Mouse (Mus musculus) liver, embryonic 16.5 days (tissue): ENCODE measurements around the gene Cda. TPM values are rescaled to one million over a fixed set of nuclear protein-coding genes. Genes with fewer than 3 reads are reported as not detected.
A peak's percentile ranks its signal among the peaks of the same experiment; 100 is the strongest.

Source experiments
- ATAC-seq: fragments of 200-750 bp; cut with Nextera tagmentation; 2 replicates; pipeline ENCODE4 v1.8.0; 2017; ENCODE audit warnings: low read depth, mild to moderate bottlenecking, moderate number of reproducible peaks, moderate library complexity
- H3K27ac ChIP-seq: fragments of 300-500 bp; sonication (generic); 2 replicates; pipeline ENCODE4 v1.5.1; 2014; ENCODE audit warnings: mild to moderate bottlenecking, low read length
- H3K27me3 ChIP-seq: fragments of 300-500 bp; sonication (generic); 2 replicates; pipeline ENCODE4 v1.6.1; 2014; ENCODE audit warnings: low read depth, low read length, mixed read lengths; ENCODE audit not compliant: control insufficient read depth, insufficient read depth
- H3K36me3 ChIP-seq: fragments of 300-500 bp; sonication (generic); 2 replicates; pipeline ENCODE4 v1.6.1; 2014; ENCODE audit warnings: mild to moderate bottlenecking; ENCODE audit not compliant: control insufficient read depth, insufficient read depth
- H3K4me1 ChIP-seq: fragments of 300-500 bp; sonication (generic); 2 replicates; pipeline ENCODE4 v1.6.1; 2014; ENCODE audit warnings: low read depth, low read length, mixed read lengths; ENCODE audit not compliant: control insufficient read depth
- H3K4me2 ChIP-seq: fragments of 300-500 bp; sonication (generic); 2 replicates; pipeline ENCODE4 v1.6.1; 2014; ENCODE audit warnings: low read depth, low read length, mixed read lengths
- H3K4me3 ChIP-seq: fragments of 300-500 bp; sonication (generic); 2 replicates; pipeline ENCODE4 v1.5.1; 2014; ENCODE audit warnings: low read depth, mild to moderate bottlenecking, low read length
- H3K9ac ChIP-seq: fragments of 300-500 bp; sonication (generic); 2 replicates; pipeline ENCODE4 v1.6.1; 2014; ENCODE audit warnings: low read depth, low read length
- H3K9me3 ChIP-seq: fragments of 300-500 bp; sonication (generic); replicated peaks from 2 replicates; pipeline ENCODE4 v1.6.1; 2016; ENCODE audit warnings: low read length; ENCODE audit not compliant: control insufficient read depth
- WGBS: fragments of 180-500 bp; shearing (Covaris S2); extraction: QIAGEN DNeasy Blood & Tissue Kit; methylation state at CpG from one replicate; pipeline ENCODE4 v1.1.7; 2014; ENCODE audit not compliant: insufficient replicate concordance; 5-methylcytosine and 5-hydroxymethylcytosine counted together
- polyA plus RNA-seq: library from polyadenylated mRNA; unstranded; fragments of >200 nt; fragmentation: Nextera tagmentation; extraction: Ambion mirVana; gene quantifications from 2 replicates; pipeline ENCODE4 v1.2.1, GENCODE M21; 2015

Cda gene
- polyA plus RNA-seq, 1 experiment from 2014 or later: 5.7 TPM

GRCm38 (mm10) chr4:138313021-138313420 is 54.8 kb downstream of the Cda start:
- Histone ChIP-seq H3K4me3 (no peak overlapping the region), H3K4me2 (no peak overlapping the region), H3K27ac (no peak overlapping the region), H3K27me3 (no peaks in the 10 kb centered on the region), H3K36me3 (peaks cover 54% of the 10 kb centered on the region), H3K9me3 (no peaks in the 10 kb centered on the region), H3K9ac (no peak overlapping the region), H3K4me1 (no peaks in the 10 kb centered on the region)
- ATAC-seq: no peak
- WGBS: 82% methylated on average over 11 of the region's 11 CpGs

- no peaks in the 10 kb centered on the region; the same call in 1 of the 2 replicates for H3K4me1 ChIP-seq
- peaks cover 58% of the 10 kb centered on the region for H3K36me3 ChIP-seq
- no peaks in the 10 kb centered on the region for H3K27me3 ChIP-seq
- no peak overlapping the region for H3K4me2 ChIP-seq
- 88% methylated on average over 3 of the region's 3 CpGs for WGBS
- no peak for ATAC-seq
- H3K27ac ChIP-seq: no peak overlapping the region
- no peaks in the 10 kb centered on the region for H3K9me3 ChIP-seq
- H3K4me3 ChIP-seq: no peak overlapping the region
- H3K9ac ChIP-seq: no peak overlapping the region
Observed at GRCm38 (mm10) chr4:138312105-138312504, 55.7 kb downstream of the Cda start.

GRCm38 (mm10) chr4:138311595-138311994 is 56.2 kb downstream of the Cda start:
- H3K4me3 ChIP-seq: no peak overlapping the region
- H3K27ac ChIP-seq: no peak overlapping the region
- no peak overlapping the region for H3K9ac ChIP-seq
- no peaks in the 10 kb centered on the region; the same call in 1 of the 2 replicates for H3K4me1 ChIP-seq
- H3K9me3 ChIP-seq: no peaks in the 10 kb centered on the region
- no peak overlapping the region for H3K4me2 ChIP-seq
- 58% methylated on average over 8 of the region's 8 CpGs for WGBS
- no peaks in the 10 kb centered on the region for H3K27me3 ChIP-seq
- 0 out of 2 replicates have a peak, but pooled peaks have one; percentile 45 for ATAC-seq
- H3K36me3 ChIP-seq: peaks cover 57% of the 10 kb centered on the region

DNA sequence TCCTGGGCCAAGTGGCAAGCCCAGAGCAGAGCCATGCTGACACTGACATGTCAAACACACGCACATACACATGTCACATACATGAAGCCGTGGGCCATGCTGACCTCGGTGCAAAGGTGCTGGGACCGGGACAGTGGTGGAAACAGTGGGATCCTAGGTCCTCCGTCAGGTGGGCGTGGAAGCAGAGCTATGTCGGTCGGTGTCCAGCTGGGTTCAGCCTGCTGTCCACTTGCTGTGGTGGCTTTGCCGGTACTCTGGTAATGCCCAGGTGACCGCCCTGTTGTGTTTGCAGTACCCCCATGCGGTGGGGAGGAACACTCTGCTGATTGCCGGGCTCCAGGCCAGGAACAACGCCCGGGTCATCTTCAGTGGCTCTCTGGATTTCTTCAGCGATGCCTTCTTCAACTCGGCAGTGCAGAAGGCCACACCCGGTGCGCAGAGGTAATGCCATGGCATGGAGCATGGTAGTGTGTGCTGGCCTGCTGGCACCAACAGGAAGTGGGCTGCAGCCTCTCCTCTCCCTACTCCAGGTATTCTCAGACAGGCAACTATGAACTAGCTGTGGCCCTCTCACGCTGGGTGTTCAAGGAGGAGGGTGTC is 57.4 kb downstream of the Cda start:
- peaks cover 50% of the 10 kb centered on the region for H3K36me3 ChIP-seq

GRCm38 (mm10) chr4:138307739-138308138 is 60.1 kb downstream of the Cda start:
- Histone ChIP-seq H3K4me3 (no peak overlapping the region), H3K36me3 (peaks cover 38% of the 10 kb centered on the region), H3K9ac (no peak overlapping the region), H3K9me3 (no peaks in the 10 kb centered on the region), H3K27me3 (no peaks in the 10 kb centered on the region), H3K27ac (no peak overlapping the region), H3K4me2 (no peak overlapping the region), H3K4me1 (peaks cover 18% of the 10 kb centered on the region)
- WGBS: 78% methylated on average over 12 of the region's 12 CpGs
- ATAC-seq: no peak

More for the DNA sequence above, 57.4 kb downstream of the Cda start:
- H3K4me1 ChIP-seq: peaks cover 8% of the 10 kb centered on the region
- H3K9ac ChIP-seq: no peak overlapping the region
- H3K27ac ChIP-seq: no peak overlapping the region
- 86% methylated on average over 19 of the region's 19 CpGs for WGBS
- no peak overlapping the region for H3K4me2 ChIP-seq
- no peaks in the 10 kb centered on the region for H3K27me3 ChIP-seq
- ATAC-seq: no peak
- no peaks in the 10 kb centered on the region for H3K9me3 ChIP-seq
- no peak overlapping the region for H3K4me3 ChIP-seq

DNA sequence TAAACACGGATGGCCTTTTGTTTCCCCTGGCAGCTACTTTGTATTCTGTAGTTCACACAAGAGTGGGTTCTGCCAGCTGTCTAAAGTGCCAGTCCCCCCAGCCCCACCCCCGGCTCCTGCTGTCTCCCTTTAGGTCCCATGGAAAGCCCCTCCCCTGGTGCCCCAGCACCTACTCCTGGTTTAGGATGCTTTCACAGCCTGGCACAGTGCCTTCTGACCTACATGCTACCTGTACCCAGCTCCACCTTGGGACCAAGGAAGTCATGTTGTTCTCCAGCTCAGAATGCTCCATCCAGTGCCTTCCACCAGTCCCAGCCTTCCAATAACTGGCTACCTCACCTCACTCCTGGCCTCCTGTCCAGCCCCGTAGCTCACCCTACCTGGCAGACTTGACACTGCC is 60.8 kb downstream of the Cda start:
- Histone ChIP-seq H3K36me3 (peaks cover 35% of the 10 kb centered on the region), H3K4me1 (peaks cover 18% of the 10 kb centered on the region), H3K9me3 (no peaks in the 10 kb centered on the region), H3K9ac (no peak overlapping the region), H3K4me2 (no peak overlapping the region), H3K4me3 (no peak overlapping the region), H3K27ac (no peak overlapping the region), H3K27me3 (no peaks in the 10 kb centered on the region)
- 71% methylated on average over 3 of the region's 3 CpGs for WGBS
- no peak for ATAC-seq

DNA sequence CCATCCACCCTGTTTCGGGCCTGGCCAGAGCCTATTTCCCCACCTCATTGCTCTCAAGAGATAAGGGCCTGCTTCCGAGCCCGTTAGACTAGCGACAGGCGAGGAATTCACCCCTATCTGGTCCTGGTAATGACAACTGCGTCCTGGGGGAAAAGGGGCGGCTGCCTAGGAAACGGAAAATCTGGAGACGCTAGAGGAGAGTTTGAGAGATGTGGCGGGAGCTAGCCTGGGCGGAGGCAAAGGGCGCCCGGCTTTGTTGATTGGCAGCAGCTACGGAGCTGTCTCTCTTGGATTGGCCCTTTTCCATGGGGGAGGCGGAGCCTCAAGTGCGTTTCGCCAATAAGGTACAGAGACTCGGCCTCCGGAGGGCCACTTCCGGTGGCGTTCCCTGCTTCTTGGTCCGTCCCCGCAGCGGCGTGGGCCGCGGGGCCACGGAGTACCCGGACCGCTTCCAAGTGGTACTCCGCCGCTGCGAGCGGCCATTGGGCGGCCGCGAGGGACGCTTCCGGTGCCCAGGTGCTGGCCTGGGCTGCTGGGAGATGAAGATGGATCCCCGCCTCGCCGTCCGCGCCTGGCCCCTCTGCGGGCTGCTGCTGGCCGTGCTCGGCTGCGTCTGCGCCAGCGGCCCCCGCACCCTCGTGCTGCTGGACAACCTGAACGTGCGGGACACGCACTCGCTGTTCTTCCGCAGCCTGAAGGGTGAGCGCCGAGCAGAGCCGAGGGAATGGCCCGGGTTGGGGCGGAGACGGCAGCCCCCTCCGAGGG is 63.3 kb downstream of the Cda start, which contains the start of gene Ddost:
Gene Ddost, plus strand, starts transcription at position 391 of the 765 bp plus-strand sequence.
- Histone ChIP-seq H3K9me3 (no peaks in the 10 kb centered on the region), H3K9ac (peak within 1 kb of the TSS; percentile 96)
- ATAC-seq: peak; percentile 98

DNA sequence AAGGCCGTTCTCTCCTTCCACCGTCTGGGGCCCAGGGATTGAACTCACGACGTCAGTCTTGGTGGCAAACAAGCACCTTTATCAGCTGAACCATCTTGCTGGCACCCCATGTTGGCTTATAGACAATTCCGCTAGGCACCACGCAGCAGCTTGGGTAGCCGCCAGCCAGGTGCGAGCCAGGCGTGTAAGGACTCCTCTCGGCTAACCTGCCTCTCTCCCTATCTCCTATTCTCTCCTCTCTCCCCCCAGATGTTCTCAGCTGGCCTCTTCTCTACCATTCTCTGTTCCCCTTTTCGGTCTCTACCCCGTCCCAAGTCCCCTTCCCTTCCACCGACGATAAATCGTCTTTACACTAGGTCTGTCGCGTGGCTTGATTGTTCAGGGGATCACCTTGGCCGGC is 64.0 kb downstream of the Cda start:
- peaks cover 10% of the 10 kb centered on the region; the same call in 1 of the 2 replicates for H3K36me3 ChIP-seq
- H3K27ac ChIP-seq: peak overlapping the region; percentile 81
- H3K4me3 ChIP-seq: peak overlapping the region; percentile 99
- H3K4me2 ChIP-seq: peak overlapping the region; percentile 95
- no peaks in the 10 kb centered on the region for H3K27me3 ChIP-seq
- H3K9ac ChIP-seq: peak overlapping the region; percentile 81
- no peaks in the 10 kb centered on the region for H3K9me3 ChIP-seq
- ATAC-seq: no peak
- WGBS: 8% methylated on average over 18 of the region's 18 CpGs
- H3K4me1 ChIP-seq: peaks cover 18% of the 10 kb centered on the region

More for the DNA sequence above, 63.3 kb downstream of the Cda start, which contains the start of gene Ddost:
- peak within 1 kb of the TSS; percentile 81 for H3K27ac ChIP-seq
- peak within 1 kb of the TSS; percentile 99 for H3K4me3 ChIP-seq
- no peaks in the 10 kb centered on the region for H3K27me3 ChIP-seq
- peak within 1 kb of the TSS; percentile 95 for H3K4me2 ChIP-seq
- under 1% methylated on average over 64 of the region's 64 CpGs for whole genome bisulfite sequencing
- peaks cover 13% of the 10 kb centered on the region for H3K36me3 ChIP-seq
- peaks cover 18% of the 10 kb centered on the region for H3K4me1 ChIP-seq

DNA sequence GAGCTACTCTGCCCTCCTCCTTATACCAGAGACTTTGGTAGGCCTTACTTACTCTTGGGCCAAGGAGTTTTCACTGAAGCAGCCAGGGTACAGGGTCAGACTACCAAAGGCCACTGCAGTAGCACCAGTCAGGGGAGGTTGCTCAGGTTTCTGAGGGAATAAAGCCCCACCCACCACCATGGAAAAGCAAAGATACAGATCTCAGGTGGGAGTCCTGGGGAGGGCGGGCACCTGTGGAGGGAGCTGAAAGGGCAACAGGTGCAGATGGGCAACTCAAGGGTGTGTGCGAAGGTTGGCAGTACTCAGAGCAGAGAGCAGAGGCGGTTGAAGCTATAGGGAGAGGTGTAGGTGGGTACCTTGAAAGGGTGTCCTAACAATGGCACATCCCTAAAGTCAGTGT is 64.8 kb downstream of the Cda start:
- no peak overlapping the region for H3K4me2 ChIP-seq
- no peaks in the 10 kb centered on the region for H3K9me3 ChIP-seq
- no peak overlapping the region for H3K27ac ChIP-seq
- no peak overlapping the region for H3K4me3 ChIP-seq
- no peak overlapping the region for H3K9ac ChIP-seq
- peaks cover 4% of the 10 kb centered on the region; the same call in 1 of the 2 replicates for H3K36me3 ChIP-seq
- no peaks in the 10 kb centered on the region for H3K27me3 ChIP-seq
- WGBS: 84% methylated on average over 3 of the region's 3 CpGs
- H3K4me1 ChIP-seq: peaks cover 18% of the 10 kb centered on the region
- no peak for ATAC-seq
